Mouse (Mus musculus): ENCODE results near the gene Adamts3.

Gene Adamts3

GRCm38 (mm10) chr5:89714552-89714951, 168.6 kb downstream of the Adamts3 start:
- in situ Hi-C loops (cut with MboI; ENCODE audit: unreplicated experiment in 2 of 2) = no loop called here

GRCm38 (mm10) chr5:89711116-89711859, 171.8 kb downstream of the Adamts3 start:
- in situ Hi-C loops (cut with MboI; ENCODE audit: unreplicated experiment in 2 of 2) = no loop called here

DNA sequence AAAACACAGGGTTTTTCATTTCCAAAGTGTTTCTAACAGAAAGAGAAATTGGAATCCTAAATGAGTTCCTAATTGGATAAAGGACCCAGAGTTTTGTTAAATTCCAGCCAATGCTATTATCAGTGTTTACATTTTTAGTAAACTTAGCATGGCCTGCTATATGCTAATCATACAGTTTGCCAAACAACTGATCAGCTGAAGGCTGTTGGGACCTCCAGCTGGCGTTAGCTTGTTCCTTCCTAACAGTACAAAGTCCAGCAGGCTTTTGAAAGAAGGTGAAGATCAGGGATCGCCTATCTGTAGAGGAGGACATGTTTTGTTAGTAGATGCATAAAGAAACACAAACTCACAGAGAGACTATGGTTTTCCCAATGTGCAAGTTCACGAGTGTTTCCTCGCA, 173.7 kb downstream of the Adamts3 start:
- in situ Hi-C loops (cut with MboI; ENCODE audit: unreplicated experiment in 2 of 2) = no loop called here

DNA sequence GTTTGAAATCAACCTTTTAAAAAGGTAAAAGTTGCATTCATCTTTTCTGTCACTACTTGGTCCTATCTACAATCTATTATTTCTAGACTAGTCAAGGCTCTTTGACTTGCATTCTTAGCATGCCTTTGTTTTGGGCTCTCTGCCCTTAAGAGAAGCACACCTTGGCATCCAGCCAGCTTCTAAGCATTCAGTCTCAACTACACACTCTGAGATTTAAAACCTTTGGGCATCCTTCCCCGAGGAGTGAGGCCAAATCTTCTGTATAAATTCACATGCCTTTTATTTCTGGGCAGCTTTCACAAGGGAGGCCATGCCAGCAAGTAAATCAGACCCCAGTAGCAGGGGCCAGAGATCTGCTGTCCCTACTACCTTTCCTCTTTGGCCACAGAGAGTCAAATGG, 178.9 kb downstream of the Adamts3 start:
- in situ Hi-C loops (cut with MboI; ENCODE audit: unreplicated experiment in 2 of 2) = no loop called here

DNA sequence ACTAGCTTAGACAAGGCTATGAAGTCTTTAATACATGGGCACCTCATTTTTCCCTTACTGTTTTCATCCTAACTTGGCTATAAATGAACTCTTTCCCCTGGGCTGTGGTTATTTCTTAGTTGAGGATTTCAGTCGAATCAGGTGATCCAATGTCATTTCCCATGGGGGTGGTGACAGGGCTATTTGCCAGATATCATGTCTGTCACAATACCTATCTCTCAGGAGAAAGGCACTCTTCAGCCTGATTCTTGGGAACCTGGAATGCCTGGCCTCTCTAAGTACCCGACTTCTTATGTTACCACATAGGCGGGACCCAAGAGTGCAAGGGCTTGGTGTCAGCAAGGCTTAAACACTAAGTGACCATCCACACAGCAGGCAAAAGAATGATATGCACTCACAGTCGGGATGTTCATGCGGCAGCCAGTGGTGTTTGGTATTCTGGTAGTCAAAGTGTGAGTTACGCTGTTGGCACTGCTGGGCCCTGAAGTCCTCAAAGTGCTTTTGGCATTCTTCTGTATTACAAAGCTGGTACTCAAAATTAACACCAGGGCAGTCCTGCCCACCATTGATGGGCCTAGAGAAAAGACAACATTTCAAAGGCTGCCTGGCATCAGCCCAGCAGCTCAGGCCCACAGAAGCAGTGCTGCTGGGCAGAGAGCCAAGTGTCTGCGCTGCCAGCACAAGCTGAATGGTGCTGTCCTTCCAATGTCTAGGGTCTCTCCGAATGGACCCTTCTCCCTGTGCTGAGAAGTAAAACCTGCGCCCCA, 181.7 kb downstream of the Adamts3 start:
- in situ Hi-C loops (cut with MboI; ENCODE audit: unreplicated experiment in 2 of 2) = no loop called here

DNA sequence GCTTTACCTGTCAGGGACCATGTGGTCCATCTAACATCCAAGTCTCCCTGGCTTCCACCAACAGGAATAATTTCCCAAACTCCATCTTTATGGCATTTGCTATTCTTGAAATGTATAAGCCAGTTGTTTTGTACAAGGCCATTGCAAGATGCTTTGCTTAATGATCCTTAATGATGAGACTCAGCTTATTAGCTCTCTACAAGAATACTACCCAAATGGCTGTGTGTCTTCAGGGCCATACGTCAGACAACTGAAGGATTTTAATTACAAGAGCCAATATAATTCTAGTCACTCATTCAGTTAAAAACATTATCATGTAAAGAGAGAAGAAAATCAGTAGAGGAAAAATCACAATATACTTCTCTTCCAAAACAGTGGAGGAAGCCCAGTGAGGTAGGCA, 195.3 kb downstream of the Adamts3 start:
- in situ Hi-C loops (cut with MboI; ENCODE audit: unreplicated experiment in 2 of 2) = loop anchor here (10.0 to 25.0 kb wide), 2 partner anchors 993 to 1001 kb away; partner anchors contain the start of gene Grsf1 (in 1 of the 2)

GRCm38 (mm10) chr5:89679871-89680536, 203.1 kb downstream of the Adamts3 start:
- in situ Hi-C loops (cut with MboI; ENCODE audit: unreplicated experiment in 2 of 2) = loop anchor here (5.0 to 25.0 kb wide), 5 partner anchors 295 to 993 kb away; partner anchors contain the start of gene Grsf1 (in 1 of the 2)

GRCm38 (mm10) chr5:89678148-89678547, 205.0 kb downstream of the Adamts3 start:
- in situ Hi-C loops (cut with MboI; ENCODE audit: unreplicated experiment in 2 of 2) = loop anchor here (5.0 to 25.0 kb wide), 3 partner anchors 293 to 991 kb away; partner anchors contain the start of gene Grsf1 (in 1 of the 2)

GRCm38 (mm10) chr5:89674066-89674848, 208.9 kb downstream of the Adamts3 start:
- in situ Hi-C loops (cut with MboI; ENCODE audit: unreplicated experiment in 2 of 2) = loop anchor here in 1 of 2 experiments (10.0 kb wide), 1 partner anchor 289 kb away; no protein-coding TSS in a partner anchor

DNA sequence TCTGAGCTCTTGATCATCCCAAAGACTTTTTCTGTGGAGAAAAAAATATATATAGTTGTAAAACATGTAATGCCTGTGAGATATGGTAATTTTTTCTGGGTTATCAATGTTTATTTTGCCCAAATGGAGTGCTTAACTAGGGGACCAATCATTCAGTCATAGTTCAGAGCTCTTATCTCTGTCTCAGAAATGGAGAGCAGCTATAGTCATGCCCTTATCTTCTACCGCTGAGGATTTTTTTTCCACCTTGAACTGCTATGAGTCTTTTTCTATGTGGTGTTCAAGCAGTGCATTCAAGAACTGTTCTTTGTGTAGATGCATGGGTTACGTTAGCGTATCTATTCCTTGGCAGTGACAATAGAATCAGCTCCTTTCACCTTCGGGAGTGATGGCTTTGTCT, 210.2 kb downstream of the Adamts3 start:
- in situ Hi-C loops (cut with MboI; ENCODE audit: unreplicated experiment in 2 of 2) = loop anchor here in 1 of 2 experiments (10.0 kb wide), 1 partner anchor 288 kb away; no protein-coding TSS in a partner anchor

DNA sequence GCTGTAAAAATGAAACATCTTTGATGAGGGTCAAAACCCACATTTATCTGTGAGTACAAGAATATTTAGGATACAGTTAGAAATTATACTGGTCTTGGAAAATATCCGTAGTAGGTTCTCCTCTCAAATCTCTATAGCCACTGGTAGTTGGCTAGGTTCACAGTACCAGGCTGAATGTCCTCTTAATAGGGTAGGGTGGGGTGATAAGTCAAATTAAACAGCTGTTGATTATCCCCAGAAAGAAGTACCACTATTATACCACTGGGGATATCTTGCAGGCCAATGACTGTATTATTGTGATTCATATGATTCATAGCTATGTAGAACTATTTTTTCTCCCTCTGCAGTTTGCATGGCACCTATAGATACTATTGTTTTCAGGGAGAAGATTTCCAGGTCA, 228.8 kb downstream of the Adamts3 start:
- in situ Hi-C loops (cut with MboI; ENCODE audit: unreplicated experiment in 2 of 2) = no loop called here

- in situ Hi-C loops (cut with MboI; ENCODE audit: unreplicated experiment in 2 of 2) = no loop called here
Observed at GRCm38 (mm10) chr5:89653862-89654261, 229.3 kb downstream of the Adamts3 start.

GRCm38 (mm10) chr5:89646940-89647339, 236.2 kb downstream of the Adamts3 start:
- in situ Hi-C loops (cut with MboI; ENCODE audit: unreplicated experiment in 2 of 2) = no loop called here

DNA sequence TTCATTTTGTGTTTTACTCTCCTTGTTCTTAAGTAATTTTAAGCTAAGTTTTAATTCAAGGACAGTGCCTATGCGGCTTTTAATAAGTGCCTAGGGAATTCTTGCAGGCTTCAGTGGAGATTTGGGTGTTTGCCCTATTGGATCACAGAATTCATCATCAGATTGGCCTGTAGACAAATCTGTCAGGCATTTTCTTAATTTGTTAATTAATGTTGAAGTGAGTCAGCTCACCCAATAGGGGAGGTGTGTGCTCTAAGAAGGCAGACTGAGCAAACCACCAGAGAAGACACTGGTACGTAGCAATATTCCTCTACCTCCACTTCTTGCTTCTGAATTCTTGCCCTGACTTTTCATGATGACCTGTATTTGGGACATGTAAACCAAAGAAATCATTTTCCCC, 247.7 kb downstream of the Adamts3 start:
- in situ Hi-C loops (cut with MboI; ENCODE audit: unreplicated experiment in 2 of 2) = no loop called here

DNA sequence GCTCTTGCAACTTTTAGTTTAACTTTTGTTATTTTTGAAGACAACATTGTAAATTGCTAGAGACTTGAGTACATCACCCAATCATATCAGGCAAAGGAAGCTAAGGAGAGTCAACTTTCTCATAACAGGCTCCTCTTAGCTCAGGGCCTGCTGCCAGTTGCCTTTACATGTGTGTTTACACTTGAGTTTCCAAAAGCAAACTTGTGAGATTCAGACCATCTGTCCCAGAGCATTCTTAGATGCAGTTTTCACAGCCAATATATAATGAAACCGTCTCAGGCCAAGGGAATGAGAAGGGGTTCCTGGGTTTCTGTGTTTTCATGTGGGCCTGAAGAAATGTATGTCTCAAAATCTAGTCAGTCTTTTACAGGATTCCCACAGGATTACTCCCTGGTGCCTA, 251.5 kb downstream of the Adamts3 start:
- in situ Hi-C loops (cut with MboI; ENCODE audit: unreplicated experiment in 2 of 2) = no loop called here
